Mouse (Mus musculus): ENCODE results near the gene Kpna4. TPM values are rescaled to one million over a fixed set of nuclear protein-coding genes. Genes with fewer than 3 reads are reported as not detected.
A peak's percentile ranks its signal among the peaks of the same experiment; 100 is the strongest.

Gene Kpna4
- polyA plus RNA-seq, 1 experiment, result 5.1 TPM

DNA sequence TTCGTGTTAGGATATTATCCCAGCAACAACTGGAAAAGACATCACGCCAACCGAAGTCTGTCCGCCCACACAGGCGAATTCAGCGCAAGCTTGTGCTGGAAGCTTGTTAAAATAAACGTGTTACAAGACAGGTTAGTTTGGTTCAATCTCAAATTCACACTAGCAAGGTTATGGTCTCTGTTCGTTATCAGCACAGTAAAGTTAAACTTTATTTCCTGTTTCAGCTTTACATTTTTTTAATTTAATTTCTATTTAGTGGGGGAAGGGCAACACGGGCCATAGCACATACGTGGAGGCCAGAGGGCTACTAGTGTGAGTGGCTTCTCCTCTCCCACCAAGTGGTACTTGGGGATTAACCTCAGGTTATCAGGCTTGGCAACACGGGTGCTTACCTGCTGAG is 75.0 kb downstream of the Kpna4 start:
- H3K36me3 ChIP-seq (replicated peaks; ENCODE audit: low read length), result no peaks in the 10 kb centered on the region
- no peaks in the 10 kb centered on the region for H3K4me1 ChIP-seq
- TF ChIP-seq FLI1 (IDR thresholded peaks at IDR 0.05; ENCODE audit: low read length) (no peak), GATA1 (IDR thresholded peaks at IDR 0.05; ENCODE audit: borderline replicate concordance, low read length) (no peak)
- H3K4me3 ChIP-seq (replicated peaks), result no peak overlapping the region
- H3K27me3 ChIP-seq (replicated peaks), result peaks cover 49% of the 10 kb centered on the region
- H3K9me3 ChIP-seq, result peaks cover 3% of the 10 kb centered on the region; the same call in 1 of the 2 replicates

DNA sequence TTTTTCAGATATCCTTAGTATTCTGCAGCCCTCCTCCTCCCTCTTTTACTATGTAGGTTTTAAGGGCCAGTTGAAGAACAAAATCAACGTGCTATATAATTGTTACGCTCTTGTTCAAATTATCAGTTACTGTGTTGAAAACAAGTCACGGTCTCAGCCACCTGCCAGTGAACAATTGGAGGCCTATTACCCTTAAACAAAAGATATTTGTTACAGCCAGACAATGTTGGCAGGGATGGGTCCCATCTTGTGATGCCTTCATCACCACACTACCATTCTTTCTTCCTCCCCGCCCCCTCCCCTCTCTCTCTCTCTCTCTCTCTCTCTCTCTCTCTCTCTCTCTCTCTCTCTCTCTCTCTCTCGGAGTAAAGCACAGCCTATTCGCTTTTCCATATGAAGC is 77.9 kb downstream of the Kpna4 start:
- Histone ChIP-seq H3K27me3 (replicated peaks) (peaks cover 45% of the 10 kb centered on the region), H3K4me3 (replicated peaks) (no peak overlapping the region), H3K4me1 (peaks cover 20% of the 10 kb centered on the region), H3K36me3 (replicated peaks; ENCODE audit: low read length) (no peaks in the 10 kb centered on the region), H3K9me3 (peaks cover 3% of the 10 kb centered on the region; the same call in 1 of the 2 replicates)
- no peak for TF ChIP-seq GATA1 (IDR thresholded peaks at IDR 0.05; ENCODE audit: borderline replicate concordance, low read length)
- TF ChIP-seq FLI1 (IDR thresholded peaks at IDR 0.05; ENCODE audit: low read length), result no peak

DNA sequence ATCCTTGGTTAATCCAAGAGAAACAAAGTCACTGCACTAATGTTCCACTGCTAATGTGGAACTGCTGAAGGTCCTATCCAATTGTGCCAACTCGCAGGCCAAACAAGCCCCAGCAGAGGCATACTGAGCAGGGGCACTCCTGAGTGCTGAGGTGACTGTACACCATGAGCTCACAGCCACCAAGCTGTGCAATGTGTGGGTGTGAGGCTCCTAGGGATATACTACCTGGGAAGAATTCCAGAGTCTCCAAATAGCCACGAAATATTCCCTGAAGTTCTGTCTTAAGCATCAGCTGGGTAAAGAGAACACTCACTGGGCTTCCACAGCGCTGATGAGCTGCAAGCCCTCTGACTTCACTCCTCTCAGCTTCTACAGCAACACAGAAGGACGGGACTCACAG is 79.2 kb downstream of the Kpna4 start:
- H3K9me3 ChIP-seq, result peaks cover 3% of the 10 kb centered on the region; the same call in 1 of the 2 replicates
- TF ChIP-seq FLI1 (IDR thresholded peaks at IDR 0.05; ENCODE audit: low read length) (no peak), GATA1 (IDR thresholded peaks at IDR 0.05; ENCODE audit: borderline replicate concordance, low read length) (no peak)
- peaks cover 31% of the 10 kb centered on the region for H3K4me1 ChIP-seq
- no peaks in the 10 kb centered on the region for H3K36me3 ChIP-seq (replicated peaks; ENCODE audit: low read length)
- peaks cover 45% of the 10 kb centered on the region for H3K27me3 ChIP-seq (replicated peaks)
- no peak overlapping the region for H3K4me3 ChIP-seq (replicated peaks)

DNA sequence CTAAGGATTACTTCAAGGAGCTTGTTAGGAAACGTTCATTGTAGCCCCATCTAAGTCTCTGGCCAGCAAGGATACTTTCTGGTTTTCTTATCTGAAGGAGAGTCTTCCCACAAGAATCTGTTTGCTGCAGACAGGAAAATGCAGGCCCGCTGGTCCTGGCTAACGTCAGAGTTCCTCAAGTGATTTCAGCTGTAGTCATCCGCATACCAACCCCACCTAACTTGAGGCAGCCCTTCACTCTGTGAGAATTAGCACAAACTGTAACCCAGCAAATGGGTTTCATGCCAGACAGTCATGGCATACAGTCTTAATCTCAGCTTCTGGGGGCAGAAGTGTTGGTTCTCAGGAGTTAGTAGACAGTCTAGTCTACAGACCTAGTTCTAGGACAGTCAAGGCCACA is 80.4 kb downstream of the Kpna4 start:
- peaks cover under 1% of the 10 kb centered on the region for H3K36me3 ChIP-seq (replicated peaks; ENCODE audit: low read length)
- TF ChIP-seq GATA1 (IDR thresholded peaks at IDR 0.05; ENCODE audit: borderline replicate concordance, low read length), result no peak
- no peak for TF ChIP-seq FLI1 (IDR thresholded peaks at IDR 0.05; ENCODE audit: low read length)
- peaks cover 42% of the 10 kb centered on the region for H3K27me3 ChIP-seq (replicated peaks)
- H3K4me1 ChIP-seq, result peaks cover 36% of the 10 kb centered on the region
- no peak overlapping the region for H3K4me3 ChIP-seq (replicated peaks)
- peaks cover 3% of the 10 kb centered on the region; the same call in 1 of the 2 replicates for H3K9me3 ChIP-seq

DNA sequence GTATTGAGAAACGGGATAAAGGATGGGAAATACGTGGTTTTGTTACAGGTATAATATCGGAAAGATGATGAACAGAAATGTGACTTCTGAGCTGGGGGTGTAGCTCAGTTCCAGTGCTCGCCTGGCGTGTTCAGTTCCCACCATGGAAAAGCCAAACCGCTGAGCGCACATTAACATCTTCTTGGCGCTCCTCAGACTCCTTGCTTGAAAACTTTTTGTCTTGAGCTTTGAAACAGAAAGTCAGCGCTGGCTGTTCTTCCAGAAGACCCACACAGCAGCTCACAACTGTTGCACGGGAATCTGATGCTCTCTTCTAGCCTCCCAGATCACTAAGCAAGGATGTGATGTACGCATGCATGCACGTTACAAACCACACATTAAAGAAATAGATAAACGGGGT is 81.2 kb downstream of the Kpna4 start:
- no peaks in the 10 kb centered on the region for H3K9me3 ChIP-seq
- H3K4me3 ChIP-seq (replicated peaks), result peak overlapping the region; percentile 92
- H3K4me1 ChIP-seq, result peaks cover 42% of the 10 kb centered on the region
- peaks cover 5% of the 10 kb centered on the region for H3K36me3 ChIP-seq (replicated peaks; ENCODE audit: low read length)
- TF ChIP-seq FLI1 (IDR thresholded peaks at IDR 0.05; ENCODE audit: low read length) (no peak), GATA1 (IDR thresholded peaks at IDR 0.05; ENCODE audit: borderline replicate concordance, low read length) (no peak)
- H3K27me3 ChIP-seq (replicated peaks), result peaks cover 38% of the 10 kb centered on the region

DNA sequence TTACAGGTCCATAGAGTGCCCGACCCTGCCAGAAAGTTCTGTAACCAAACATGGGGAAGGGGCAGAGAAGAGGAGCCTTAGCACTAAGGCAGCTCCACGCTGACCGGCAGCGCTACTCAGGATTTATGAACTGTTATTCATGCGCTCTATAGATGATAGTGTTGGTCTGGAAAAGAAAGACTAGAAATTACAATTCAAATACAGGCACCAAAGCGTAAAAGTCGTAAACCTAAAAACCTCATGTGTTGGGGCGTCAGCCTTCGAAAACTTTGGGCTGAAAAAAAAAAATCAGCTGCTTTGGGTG is 81.6 kb downstream of the Kpna4 start:
- H3K36me3 ChIP-seq (replicated peaks; ENCODE audit: low read length), result peaks cover 9% of the 10 kb centered on the region
- peaks cover 38% of the 10 kb centered on the region for H3K27me3 ChIP-seq (replicated peaks)
- TF ChIP-seq FLI1 (IDR thresholded peaks at IDR 0.05; ENCODE audit: low read length) (no peak), GATA1 (IDR thresholded peaks at IDR 0.05; ENCODE audit: borderline replicate concordance, low read length) (no peak)
- H3K4me1 ChIP-seq, result peaks cover 45% of the 10 kb centered on the region
- H3K4me3 ChIP-seq (replicated peaks), result peak overlapping the region; percentile 92
- no peaks in the 10 kb centered on the region for H3K9me3 ChIP-seq

DNA sequence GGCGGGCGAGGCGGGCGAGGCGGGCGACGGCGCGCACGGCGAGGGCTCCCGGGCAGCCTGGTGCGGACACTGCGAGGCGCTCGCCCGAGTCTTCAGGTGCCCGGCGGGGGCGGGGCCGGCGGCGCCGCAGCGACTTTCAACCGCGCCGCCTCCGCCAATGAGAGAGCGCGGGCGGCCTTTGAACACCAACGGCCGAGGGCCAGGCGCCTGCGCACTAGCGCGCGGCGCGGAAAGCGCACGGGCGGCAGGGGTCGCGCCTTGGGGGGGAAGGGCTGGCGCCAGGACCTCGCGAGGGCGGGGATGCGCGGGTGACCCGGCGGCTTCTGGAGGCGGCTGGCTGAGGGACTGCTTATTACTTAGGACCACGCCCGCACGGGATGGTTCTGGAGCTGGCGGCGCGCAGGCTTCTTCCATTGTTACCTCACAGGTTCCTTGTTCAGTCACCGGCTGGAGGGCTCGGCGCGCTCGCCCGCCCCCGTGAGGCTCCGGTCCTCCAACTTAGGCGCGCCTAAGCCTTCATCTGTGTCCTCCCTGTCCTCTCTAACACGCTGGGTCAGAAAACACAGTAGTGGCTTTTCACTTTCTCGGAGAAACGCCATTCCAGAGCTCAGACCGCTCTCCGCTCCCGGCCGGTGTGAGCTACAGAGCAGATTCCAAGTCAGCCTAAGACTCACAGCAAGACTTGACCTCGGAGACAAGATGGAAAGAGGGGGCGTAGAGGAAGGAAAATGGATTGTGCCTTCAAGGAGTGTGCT is 82.1 kb downstream of the Kpna4 start, which contains the start of gene Trim59:
Gene Trim59 (minus strand): TSS at position 111 of the 755 bp plus-strand sequence.
- Histone ChIP-seq H3K36me3 (replicated peaks; ENCODE audit: low read length) (peaks cover 14% of the 10 kb centered on the region), H3K4me3 (replicated peaks) (peak within 1 kb of the TSS; percentile 92), H3K9me3 (no peaks in the 10 kb centered on the region), H3K4me1 (peaks cover 47% of the 10 kb centered on the region), H3K27me3 (replicated peaks) (peaks cover 36% of the 10 kb centered on the region)
- TF ChIP-seq GATA1 (IDR thresholded peaks at IDR 0.05; ENCODE audit: borderline replicate concordance, low read length) (no peak), FLI1 (IDR thresholded peaks at IDR 0.05; ENCODE audit: low read length) (no peak)

DNA sequence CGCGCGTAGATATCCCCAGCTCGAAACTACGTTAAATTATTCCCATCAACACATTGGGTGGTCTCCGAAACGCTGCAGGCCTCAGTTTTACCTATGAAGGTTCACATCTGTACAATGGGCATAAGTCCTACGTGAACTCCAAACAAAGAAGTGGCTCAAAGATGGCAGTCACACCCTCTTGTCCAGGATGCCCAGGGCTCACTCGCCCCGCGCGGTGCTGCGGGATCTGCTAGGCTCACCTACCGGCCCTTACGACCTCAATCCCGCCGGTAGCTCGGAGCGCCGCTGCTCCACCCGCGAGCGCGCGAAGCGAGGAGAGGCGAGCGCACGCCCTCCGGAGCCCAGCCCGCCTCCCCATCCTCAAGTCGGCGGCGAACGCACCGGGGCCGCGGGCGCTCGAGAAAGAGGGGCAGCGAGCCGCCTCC is 82.7 kb downstream of the Kpna4 start:
- H3K27me3 ChIP-seq (replicated peaks), result peaks cover 30% of the 10 kb centered on the region
- H3K36me3 ChIP-seq (replicated peaks; ENCODE audit: low read length), result peaks cover 16% of the 10 kb centered on the region
- peaks cover 50% of the 10 kb centered on the region for H3K4me1 ChIP-seq
- H3K4me3 ChIP-seq (replicated peaks), result peak overlapping the region; percentile 92
- no peak for TF ChIP-seq GATA1 (IDR thresholded peaks at IDR 0.05; ENCODE audit: borderline replicate concordance, low read length)
- TF ChIP-seq FLI1 (IDR thresholded peaks at IDR 0.05; ENCODE audit: low read length), result no peak
- H3K9me3 ChIP-seq, result no peaks in the 10 kb centered on the region

DNA sequence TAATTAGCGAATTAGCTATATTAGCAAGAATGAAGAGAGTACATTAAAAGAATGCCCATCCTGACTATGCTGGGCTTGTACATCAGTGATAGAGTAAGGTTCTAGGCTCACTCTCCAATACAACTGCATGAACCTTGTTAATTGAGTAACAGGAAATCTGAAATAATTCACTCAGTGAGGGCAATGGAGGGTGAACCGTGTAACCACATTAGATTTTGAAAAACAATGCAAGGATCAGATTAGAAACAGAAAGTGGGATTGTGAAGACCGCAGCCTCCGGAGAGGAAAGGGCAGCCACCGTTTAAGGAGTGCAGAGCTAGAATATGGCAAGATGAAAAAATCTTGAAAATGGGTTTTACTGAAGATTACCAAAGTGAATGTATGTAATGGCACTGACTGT is 85.6 kb downstream of the Kpna4 start:
- TF ChIP-seq FLI1 (IDR thresholded peaks at IDR 0.05; ENCODE audit: low read length) (no peak), GATA1 (IDR thresholded peaks at IDR 0.05; ENCODE audit: borderline replicate concordance, low read length) (no peak)
- Histone ChIP-seq H3K36me3 (replicated peaks; ENCODE audit: low read length) (peaks cover 31% of the 10 kb centered on the region), H3K9me3 (no peaks in the 10 kb centered on the region), H3K27me3 (replicated peaks) (peaks cover 6% of the 10 kb centered on the region), H3K4me1 (peaks cover 49% of the 10 kb centered on the region), H3K4me3 (replicated peaks) (peak overlapping the region; percentile 71)

DNA sequence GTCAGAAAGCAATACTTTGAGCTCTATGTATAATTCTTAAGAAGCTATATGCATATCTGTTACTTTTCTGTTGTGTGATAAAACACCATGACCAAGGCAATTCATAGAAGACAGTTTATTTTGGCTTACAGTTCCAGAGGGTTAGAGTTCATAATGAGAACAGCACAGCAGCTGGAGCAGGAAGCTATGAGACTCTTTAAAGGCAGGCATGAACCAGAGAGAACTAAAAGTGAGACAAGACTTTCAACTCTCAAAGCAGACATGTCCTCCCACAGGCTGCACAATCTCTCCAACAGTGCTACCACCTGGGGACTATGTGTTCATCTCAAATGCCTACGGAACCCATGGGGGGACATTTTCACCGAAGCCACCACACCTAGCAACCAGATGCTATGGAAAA is 86.8 kb downstream of the Kpna4 start:
- Histone ChIP-seq H3K4me3 (replicated peaks) (peak overlapping the region; percentile 38), H3K36me3 (replicated peaks; ENCODE audit: low read length) (peaks cover 42% of the 10 kb centered on the region)
- TF ChIP-seq GATA1 (IDR thresholded peaks at IDR 0.05; ENCODE audit: borderline replicate concordance, low read length) (no peak), FLI1 (IDR thresholded peaks at IDR 0.05; ENCODE audit: low read length) (no peak)

More for the DNA sequence above, 86.8 kb downstream of the Kpna4 start:
- H3K9me3 ChIP-seq, result no peaks in the 10 kb centered on the region
- H3K27me3 ChIP-seq (replicated peaks), result peaks cover under 1% of the 10 kb centered on the region
- peaks cover 37% of the 10 kb centered on the region for H3K4me1 ChIP-seq

All from megakaryocyte, embryonic 14.5 days (primary cell).